Mouse (Mus musculus): ENCODE data around the gene Dnaic2. TPM values are rescaled to one million over a fixed set of nuclear protein-coding genes. Genes with fewer than 3 reads are reported as not detected.

Gene Dnaic2
- polyA plus RNA-seq, 1 experiment from 2014 or later, result 3.0 TPM

GRCm38 (mm10) chr11:114795231-114795746 lies 68.1 kb downstream of the Dnaic2 start:
- Histone ChIP-seq H3K27ac (peak overlapping the region; percentile 90), H3K27me3 (replicated peaks) (no peaks in the 10 kb centered on the region; the same call in 1 of the 2 replicates), H3K36me3 (replicated peaks) (no peaks in the 10 kb centered on the region), H3K4me2 (peak overlapping the region; percentile 72), H3K9ac (peak overlapping the region; percentile 40; the same call in 1 of the 2 replicates), H3K9me3 (no peaks in the 10 kb centered on the region), H3K4me1 (peaks cover 55% of the 10 kb centered on the region), H3K4me3 (peak overlapping the region; percentile 35)
- ATAC-seq (replicated peaks), result peak; percentile 81
- 0% methylated on average over 7 of the region's 7 CpGs for WGBS

GRCm38 (mm10) chr11:114795848-114796322 lies 68.7 kb downstream of the Dnaic2 start, which contains the start of gene Btbd17:
Btbd17 (minus strand) TSS chr11:114795945.
- H3K4me3 ChIP-seq, result peak within 1 kb of the TSS; percentile 35
- peak within 1 kb of the TSS; percentile 90 for H3K27ac ChIP-seq
- H3K4me2 ChIP-seq, result peak within 1 kb of the TSS; percentile 72
- under 1% methylated on average over 4 of the region's 4 CpGs for WGBS
- no peaks in the 10 kb centered on the region for H3K9me3 ChIP-seq
- no peaks in the 10 kb centered on the region for H3K36me3 ChIP-seq (replicated peaks)
- peaks cover 53% of the 10 kb centered on the region for H3K4me1 ChIP-seq
- peak within 1 kb of the TSS; percentile 40; the same call in 1 of the 2 replicates for H3K9ac ChIP-seq
- no peaks in the 10 kb centered on the region for H3K27me3 ChIP-seq (replicated peaks)
- ATAC-seq (replicated peaks), result peak; percentile 80

GRCm38 (mm10) chr11:114797176-114797575 lies 70.0 kb downstream of the Dnaic2 start:
- no peaks in the 10 kb centered on the region for H3K9me3 ChIP-seq
- WGBS, result 86% methylated on average over 7 of the region's 7 CpGs
- H3K27ac ChIP-seq, result no peak overlapping the region
- H3K4me2 ChIP-seq, result no peak overlapping the region
- H3K27me3 ChIP-seq (replicated peaks), result no peaks in the 10 kb centered on the region
- peaks cover 41% of the 10 kb centered on the region for H3K4me1 ChIP-seq
- no peak overlapping the region for H3K9ac ChIP-seq
- H3K36me3 ChIP-seq (replicated peaks), result no peaks in the 10 kb centered on the region
- ATAC-seq (replicated peaks), result no peak
- H3K4me3 ChIP-seq, result no peak overlapping the region

- Histone ChIP-seq H3K4me2 (no peak overlapping the region), H3K27me3 (replicated peaks) (no peaks in the 10 kb centered on the region), H3K27ac (no peak overlapping the region), H3K9ac (no peak overlapping the region), H3K9me3 (no peaks in the 10 kb centered on the region), H3K36me3 (replicated peaks) (no peaks in the 10 kb centered on the region), H3K4me3 (no peak overlapping the region), H3K4me1 (peaks cover 34% of the 10 kb centered on the region)
- ATAC-seq (replicated peaks), result no peak
- WGBS, result 91% methylated on average over 3 of the region's 3 CpGs
Observed at GRCm38 (mm10) chr11:114797981-114798380, 70.8 kb downstream of the Dnaic2 start.

- ATAC-seq (replicated peaks), result no peak
- Histone ChIP-seq H3K9ac (no peak within 1 kb of the TSS), H3K4me2 (no peak within 1 kb of the TSS), H3K9me3 (no peaks in the 10 kb centered on the region), H3K27me3 (replicated peaks) (no peaks in the 10 kb centered on the region), H3K36me3 (replicated peaks) (no peaks in the 10 kb centered on the region), H3K4me3 (no peak within 1 kb of the TSS), H3K4me1 (peaks cover 29% of the 10 kb centered on the region), H3K27ac (no peak within 1 kb of the TSS)
- 95% methylated on average over 3 of the region's 3 CpGs for WGBS
Observed at GRCm38 (mm10) chr11:114798624-114799023, 71.4 kb downstream of the Dnaic2 start, which contains the start of gene Gpr142. Gpr142 (plus strand) TSS chr11:114798924.

- Histone ChIP-seq H3K27me3 (replicated peaks) (no peaks in the 10 kb centered on the region), H3K4me1 (0 out of 2 replicates have a peak, but pooled peaks cover 3% of the 10 kb centered on the region), H3K4me3 (no peak overlapping the region), H3K36me3 (replicated peaks) (no peaks in the 10 kb centered on the region), H3K9ac (no peak overlapping the region), H3K27ac (no peak overlapping the region), H3K9me3 (no peaks in the 10 kb centered on the region), H3K4me2 (no peak overlapping the region)
- 94% methylated on average over 1 of the region's 1 CpGs for WGBS
- no peak for ATAC-seq (replicated peaks)
Observed at GRCm38 (mm10) chr11:114801906-114802305, 74.7 kb downstream of the Dnaic2 start.

GRCm38 (mm10) chr11:114802540-114803267 lies 75.5 kb downstream of the Dnaic2 start:
- Histone ChIP-seq H3K4me3 (no peak overlapping the region), H3K27me3 (replicated peaks) (no peaks in the 10 kb centered on the region), H3K27ac (no peak overlapping the region), H3K36me3 (replicated peaks) (no peaks in the 10 kb centered on the region), H3K4me2 (no peak overlapping the region), H3K9me3 (no peaks in the 10 kb centered on the region), H3K4me1 (0 out of 2 replicates have a peak, but pooled peaks cover 3% of the 10 kb centered on the region), H3K9ac (no peak overlapping the region)
- WGBS, result 66% methylated on average over 15 of the region's 15 CpGs
- ATAC-seq (replicated peaks), result no peak

- Histone ChIP-seq H3K9ac (no peak overlapping the region), H3K27ac (no peak overlapping the region), H3K4me3 (no peak overlapping the region), H3K4me1 (0 out of 2 replicates have a peak, but pooled peaks cover 3% of the 10 kb centered on the region), H3K36me3 (replicated peaks) (no peaks in the 10 kb centered on the region), H3K9me3 (no peaks in the 10 kb centered on the region), H3K27me3 (replicated peaks) (no peaks in the 10 kb centered on the region), H3K4me2 (no peak overlapping the region)
- ATAC-seq (replicated peaks), result no peak
- 12% methylated on average over 8 of the region's 8 CpGs for WGBS
Observed at GRCm38 (mm10) chr11:114803990-114804389, 76.8 kb downstream of the Dnaic2 start.

GRCm38 (mm10) chr11:114807025-114807424 lies 79.8 kb downstream of the Dnaic2 start:
- no peak overlapping the region for H3K27ac ChIP-seq
- no peaks in the 10 kb centered on the region for H3K9me3 ChIP-seq
- 0 out of 2 replicates have a peak, but pooled peaks cover 3% of the 10 kb centered on the region for H3K4me1 ChIP-seq
- H3K9ac ChIP-seq, result no peak overlapping the region
- WGBS, result 53% methylated on average over 2 of the region's 2 CpGs
- H3K4me3 ChIP-seq, result no peak overlapping the region
- H3K36me3 ChIP-seq (replicated peaks), result no peaks in the 10 kb centered on the region
- no peak for ATAC-seq (replicated peaks)
- H3K4me2 ChIP-seq, result no peak overlapping the region
- H3K27me3 ChIP-seq (replicated peaks), result no peaks in the 10 kb centered on the region

Other genes starting within 250 kb of the Dnaic2 start
- gene Rpl38, start 58.9 kb upstream of the Dnaic2 start, polyA plus RNA-seq (2015; fragmentation: Nextera tagmentation; extraction: Ambion mirVana), result 628 and 640 TPM in 2 replicates
- 29.4 and 32.3 TPM in 2 replicates for gene Ttyh2, start 52.0 kb upstream of the Dnaic2 start, polyA plus RNA-seq (2015; fragmentation: Nextera tagmentation; extraction: Ambion mirVana)
- gene Kif19a, start 38.0 kb downstream of the Dnaic2 start, polyA plus RNA-seq (2015; fragmentation: Nextera tagmentation; extraction: Ambion mirVana), result 0.40 and 0.46 TPM in 2 replicates
- 21.4 and 28.4 TPM in 2 replicates for gene Btbd17, start 68.5 kb downstream of the Dnaic2 start, polyA plus RNA-seq (2015; fragmentation: Nextera tagmentation; extraction: Ambion mirVana)
- not detected in 2 replicates for gene Gpr142, start 71.5 kb downstream of the Dnaic2 start, polyA plus RNA-seq (2015; fragmentation: Nextera tagmentation; extraction: Ambion mirVana)
- gene Gprc5c, start 123.7 kb downstream of the Dnaic2 start, polyA plus RNA-seq (2015; fragmentation: Nextera tagmentation; extraction: Ambion mirVana), result 9.3 and 9.4 TPM in 2 replicates
- 0.86 and 0.94 TPM in 2 replicates for gene Cd300a, start 162.6 kb downstream of the Dnaic2 start, polyA plus RNA-seq (2015; fragmentation: Nextera tagmentation; extraction: Ambion mirVana)
- gene Cd300lb, start 207.0 kb downstream of the Dnaic2 start, polyA plus RNA-seq (2015; fragmentation: Nextera tagmentation; extraction: Ambion mirVana), result 0.14 TPM in 1 of 2 replicates, not detected in the other
- not detected in 2 replicates for gene Cd300c, start 241.7 kb downstream of the Dnaic2 start, polyA plus RNA-seq (2015; fragmentation: Nextera tagmentation; extraction: Ambion mirVana)

Data from midbrain, embryonic 15.5 days (tissue).